Mouse (Mus musculus) 3T3-L1 (cell line): Measurements from ENCODE around the gene Prl.
"Not testable (repeated sequence)": the region's sequence is repeated elsewhere in the genome, so short reads cannot be mapped to it uniquely, and the experiment has no call there.

Source experiments
- DNase-seq: peaks from one replicate; pipeline ENCODE4 v3.0.0-alpha.2; 2015; ENCODE audit warnings: low read depth, low spot score

Prl gene

DNA sequence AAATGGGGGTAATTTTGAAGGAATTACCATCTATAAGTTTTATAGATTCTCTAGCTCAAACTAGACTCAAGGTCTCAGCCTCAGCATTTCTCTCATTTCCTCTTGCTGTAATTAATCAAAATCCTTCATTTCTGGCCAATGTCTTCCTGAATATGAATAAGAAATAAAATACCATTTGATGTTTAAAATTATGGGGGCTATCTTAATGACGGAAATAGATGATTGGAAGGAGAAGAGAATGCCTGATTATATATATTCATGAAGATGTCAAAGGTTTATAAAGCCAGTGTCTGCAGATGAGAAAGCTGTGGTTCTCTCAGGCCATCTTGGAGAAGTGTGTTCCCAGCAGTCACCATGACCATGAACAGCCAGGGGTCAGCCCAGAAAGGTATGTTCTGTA is at the start of gene Prl:
Prl (plus strand) TSS at position 301 of the 400 bp plus-strand sequence.
- no peak for DNase-seq

DNA sequence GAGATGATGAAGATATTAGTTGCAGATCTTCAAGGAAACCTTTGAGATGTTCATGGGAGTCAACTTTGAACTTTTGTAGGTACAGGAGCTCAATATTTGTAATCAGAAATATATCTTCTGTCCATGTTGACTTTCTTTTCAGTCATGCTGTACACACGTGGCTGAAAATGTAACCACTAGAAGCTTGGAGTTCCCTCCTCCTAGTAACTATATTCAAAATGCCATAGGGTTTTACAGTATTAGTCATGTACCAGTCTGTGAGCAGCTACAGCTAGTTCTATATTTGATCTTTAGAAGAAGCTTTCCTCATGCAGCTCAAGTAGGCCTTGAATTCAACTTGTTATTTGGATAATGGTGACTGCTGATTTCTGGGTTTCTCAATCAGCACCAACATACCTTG is 30.8 kb upstream of the Prl start:
- DNase-seq = peak; percentile 63

DNA sequence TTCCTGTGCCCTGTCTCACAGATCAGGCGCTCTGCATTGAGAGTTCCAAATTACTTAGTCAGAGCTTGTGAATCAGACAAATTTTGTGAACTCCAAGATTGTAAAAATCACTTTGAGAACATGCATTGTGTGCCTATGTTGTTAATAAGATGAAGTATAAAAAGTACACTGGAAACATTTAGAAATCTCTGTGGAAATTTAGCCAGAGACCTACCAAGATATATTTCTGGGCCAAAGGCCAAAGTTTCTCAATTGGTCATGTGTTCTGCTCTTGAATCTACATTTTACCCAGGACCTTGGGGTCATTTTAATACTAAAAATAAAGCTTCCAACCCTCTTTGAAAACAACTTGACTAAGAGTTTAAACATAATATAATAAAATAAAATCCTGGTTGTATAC is 30.0 kb upstream of the Prl start:
- DNase-seq = peak; percentile 73

DNA sequence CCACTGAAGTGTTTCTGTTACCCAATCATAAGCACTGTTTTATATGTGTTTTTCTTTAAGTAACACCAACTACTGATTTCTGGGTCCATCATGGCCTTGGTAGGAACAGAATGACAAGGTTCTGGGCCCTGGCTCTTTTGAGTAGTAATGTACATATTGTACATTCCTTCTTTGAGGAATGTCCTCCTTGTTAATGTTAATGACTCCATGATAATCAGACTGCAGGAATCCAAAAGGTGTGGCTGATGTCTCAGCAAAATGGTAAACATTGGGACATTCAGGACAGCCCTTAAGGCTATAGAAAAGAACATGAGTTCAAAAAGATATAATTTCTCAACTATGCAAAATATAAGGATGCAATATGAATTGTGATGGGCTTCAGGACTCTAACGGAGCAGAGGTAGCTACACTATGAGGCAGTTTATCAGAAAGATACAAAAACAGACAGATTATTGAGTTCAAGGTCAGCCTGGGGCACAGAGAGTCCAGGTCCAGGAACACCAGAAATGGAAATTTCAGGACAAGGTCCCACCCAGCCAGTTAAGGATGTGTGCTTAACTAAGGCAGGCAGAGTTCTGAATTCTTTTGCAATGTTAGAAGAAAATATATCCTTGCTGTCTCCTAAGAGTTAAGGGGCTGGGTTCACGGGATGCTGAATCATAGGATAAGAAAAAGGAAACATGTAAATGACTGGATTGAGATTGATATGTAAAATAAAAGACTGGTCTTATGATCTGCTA is 28.7 kb upstream of the Prl start:
- peak; percentile 32 for DNase-seq

DNA sequence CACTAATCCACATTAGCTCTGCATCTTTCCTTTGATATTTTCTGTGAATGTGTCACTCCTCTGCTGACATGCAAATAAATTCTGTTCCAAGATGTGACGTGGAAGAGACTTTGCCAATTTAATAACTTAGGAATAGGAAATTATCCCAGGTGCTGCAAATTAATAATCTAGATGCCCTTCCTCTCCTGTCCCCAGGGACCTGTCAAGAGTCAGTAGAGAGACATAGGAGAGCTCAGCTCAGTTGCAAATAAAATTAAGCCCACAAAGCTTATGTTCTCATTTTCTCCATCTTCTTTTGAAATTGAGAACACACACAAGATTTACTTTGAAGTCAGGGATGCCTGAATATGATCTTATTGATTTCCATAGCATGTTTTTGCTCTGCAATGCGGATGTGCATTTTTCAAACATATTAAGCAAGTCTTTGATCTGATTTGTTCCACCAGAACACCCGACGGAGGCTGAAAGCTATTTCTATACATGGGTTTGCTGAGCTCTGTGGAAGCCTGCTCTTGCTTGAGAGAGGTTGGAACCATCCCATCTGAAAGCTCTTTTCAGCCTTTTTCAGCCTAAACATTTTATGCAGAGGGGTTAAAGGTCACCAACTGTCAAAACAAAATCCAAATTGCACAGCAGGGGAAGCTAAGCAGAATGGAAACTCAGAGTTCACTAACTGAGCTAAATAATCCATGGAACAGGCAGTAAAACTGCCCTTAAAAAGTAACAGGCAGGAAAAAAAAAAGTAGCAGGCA is 26.1 kb upstream of the Prl start:
- peak; percentile 10 for DNase-seq

DNA sequence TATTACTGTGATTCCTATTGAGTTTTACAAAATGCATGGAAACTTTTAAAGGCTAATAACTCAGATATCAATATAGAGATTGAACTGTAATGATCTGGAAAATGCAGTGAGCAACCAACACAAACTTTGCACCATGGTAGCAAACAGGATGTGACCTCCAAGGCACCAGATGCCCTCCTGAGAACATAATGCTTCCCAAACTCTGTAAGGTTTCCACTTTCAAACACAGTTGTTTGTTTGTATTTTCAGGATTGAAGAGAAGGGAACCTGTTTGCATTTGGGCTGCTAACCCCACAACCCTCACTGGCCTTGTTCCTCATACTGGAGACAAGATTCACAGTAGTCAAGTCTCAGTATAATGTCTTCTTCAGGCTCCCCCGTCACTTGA is 25.5 kb upstream of the Prl start:
- DNase-seq = no peak

DNA sequence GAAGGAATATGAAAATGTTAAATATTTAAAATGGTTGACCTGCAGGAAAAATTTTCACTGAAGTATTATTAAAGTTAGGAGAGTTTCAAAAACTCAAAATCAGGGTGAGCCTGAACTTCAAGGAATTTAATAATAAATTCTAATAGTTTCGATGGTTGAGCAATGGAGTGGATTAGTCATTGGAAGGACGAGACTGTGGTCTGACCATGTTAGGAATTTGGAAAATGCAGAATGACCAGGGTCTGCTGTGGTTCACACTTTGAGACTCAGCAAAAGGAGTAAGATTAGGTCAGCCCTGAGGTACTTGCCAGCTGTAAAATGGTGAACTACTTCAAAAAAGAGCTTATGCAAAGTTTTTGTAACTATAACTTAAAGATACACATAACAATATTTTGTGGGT is 24.4 kb upstream of the Prl start:
- peak; percentile 86 for DNase-seq

DNA sequence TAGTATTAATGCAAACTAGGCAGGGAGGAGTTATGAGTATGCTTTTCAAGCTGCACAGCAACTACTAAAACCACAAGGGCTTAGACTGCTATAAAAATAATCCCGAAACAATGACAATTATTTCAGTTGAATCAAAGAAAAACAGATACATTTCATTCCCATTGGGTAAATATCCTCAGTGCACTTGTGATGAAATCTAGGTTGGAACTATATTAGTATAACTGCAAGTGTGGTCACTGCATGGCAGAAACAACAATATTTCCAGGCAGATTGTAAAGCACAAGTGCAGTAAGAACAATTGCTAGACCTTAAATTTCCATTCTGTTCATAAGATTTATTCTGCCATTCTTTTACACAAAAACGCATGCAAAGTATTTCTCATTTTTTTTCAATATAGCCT is 15.2 kb upstream of the Prl start:
- DNase-seq = no peak

DNA sequence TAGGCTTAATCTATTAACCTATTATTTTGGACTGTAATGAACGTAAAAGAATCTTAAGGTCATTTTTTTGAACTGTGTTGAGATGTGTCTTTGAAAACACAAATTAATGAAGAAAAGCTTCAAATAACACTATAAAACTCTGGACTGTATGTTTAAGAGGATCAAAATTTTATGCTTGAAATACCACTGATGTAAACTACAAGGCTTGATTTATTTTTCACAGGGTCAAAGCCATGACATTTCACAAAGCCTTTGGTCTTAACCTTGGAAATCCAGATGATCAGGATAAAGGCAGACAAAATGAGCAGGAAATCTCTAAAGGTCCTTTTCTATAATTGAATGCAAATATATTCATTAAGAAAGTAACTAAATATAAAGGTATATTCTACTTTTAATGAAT is 14.0 kb upstream of the Prl start:
- no peak for DNase-seq

DNA sequence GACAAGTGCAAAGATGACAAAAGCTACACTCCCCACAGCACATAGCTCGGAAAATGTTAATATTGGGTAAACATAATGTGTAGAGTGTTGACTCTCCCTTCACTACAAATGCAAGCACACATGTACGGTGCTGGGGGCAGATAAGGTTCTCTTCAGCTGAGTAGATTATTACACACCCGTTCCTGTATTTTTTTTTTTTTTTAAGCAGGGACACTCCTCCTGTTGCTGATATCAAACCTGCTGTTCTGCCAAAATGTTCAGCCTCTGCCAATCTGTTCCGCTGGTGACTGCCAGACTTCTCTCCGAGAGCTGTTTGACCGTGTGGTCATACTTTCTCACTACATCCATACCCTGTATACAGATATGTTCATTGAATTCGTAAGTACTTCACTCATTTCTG is 1.8 kb downstream of the Prl start:
- no peak for DNase-seq

DNA sequence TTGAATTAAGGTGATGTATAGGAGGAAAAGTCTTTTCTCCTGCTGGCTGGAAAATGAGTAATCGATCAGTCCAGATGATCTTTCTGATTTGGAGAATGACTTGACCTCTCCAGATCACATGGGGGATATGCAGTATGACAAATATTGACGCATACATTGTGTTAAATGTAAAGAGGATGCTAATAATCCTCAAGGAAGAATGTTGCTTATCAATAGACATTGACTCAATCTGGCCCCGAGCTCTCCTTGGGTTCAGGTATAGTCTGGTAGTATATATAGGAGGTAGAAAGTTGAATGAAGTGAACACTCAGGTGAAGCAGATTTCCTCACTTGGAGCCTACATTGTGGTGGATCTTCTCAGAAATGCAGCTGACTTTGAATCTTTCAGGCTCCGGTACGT is 36.5 kb downstream of the Prl start, which contains the start of gene Prl3d1:
Prl3d1 (plus strand) TSS at position 301 of the 400 bp plus-strand sequence.
- not testable (repeated sequence) for DNase-seq
